Comparison of ENCODE assay signal across 18 mouse cellular contexts in genomic region chr10:105165291-105165690, GRCm38 (mm10).
"Had no signal": no experiment of that assay in that cellular context is flagged by ENCODE, and none has a peak within 500 bp of the region (broad histone marks: within the 10 kb centered on the region; RNA-seq: fewer than 3 reads in every experiment).

No protein-coding gene starts in this region.

- H3K27me3 ChIP-seq: limb, embryonic 13.5 days; liver, embryonic 15.5 days; megakaryocyte, embryonic 14.5 days; midbrain, embryonic 15.5 days; neural tube, embryonic 15.5 days had no signal

- H3K9me3 ChIP-seq: limb, embryonic 13.5 days; liver, embryonic 15.5 days; megakaryocyte, embryonic 14.5 days; midbrain, embryonic 15.5 days; neural tube, embryonic 15.5 days had no signal

- H3K9ac ChIP-seq: limb, embryonic 13.5 days; liver, embryonic 15.5 days; lung, embryonic 14.5 days; midbrain, embryonic 15.5 days; neural tube, embryonic 15.5 days had no signal

- H3K27ac ChIP-seq: left cerebral cortex, adult 2 months; limb, embryonic 13.5 days; liver, embryonic 15.5 days; midbrain, embryonic 15.5 days; neural tube, embryonic 15.5 days had no signal

- H3K4me2 ChIP-seq: limb, embryonic 13.5 days; liver, embryonic 11.5 days; liver, embryonic 15.5 days; lung, embryonic 14.5 days; midbrain, embryonic 11.5 days; midbrain, embryonic 15.5 days; neural tube, embryonic 15.5 days had no signal

- DNase-seq: kidney, adult 8-10 months; kidney, postnatal 25 days; lung, embryonic 14.5 days; lung, postnatal 10 days; lung, postnatal 4 days; right cerebral cortex, postnatal 4 days; spleen, adult 18-20 months; thymus, adult 18-20 months; thymus, postnatal 14 days had no signal

- H3K4me1 ChIP-seq: liver, embryonic 15.5 days; midbrain, embryonic 15.5 days; neural tube, embryonic 15.5 days had no signal

- H3K36me3 ChIP-seq: limb, embryonic 13.5 days; liver, embryonic 15.5 days; midbrain, embryonic 15.5 days; neural tube, embryonic 15.5 days had no signal

- ATAC-seq: intestine, postnatal 0 days; midbrain, embryonic 15.5 days had no signal

- H3K4me3 ChIP-seq: left cerebral cortex, adult 2 months; limb, embryonic 13.5 days; liver, embryonic 15.5 days; megakaryocyte, embryonic 14.5 days; midbrain, embryonic 15.5 days; neural tube, embryonic 15.5 days had no signal
